Mouse (Mus musculus): Measurements from ENCODE around the gene Kcnh6.
"Not testable (repeated sequence)": the region's sequence is repeated elsewhere in the genome, so short reads cannot be mapped to it uniquely, and the experiment has no call there.

DNA sequence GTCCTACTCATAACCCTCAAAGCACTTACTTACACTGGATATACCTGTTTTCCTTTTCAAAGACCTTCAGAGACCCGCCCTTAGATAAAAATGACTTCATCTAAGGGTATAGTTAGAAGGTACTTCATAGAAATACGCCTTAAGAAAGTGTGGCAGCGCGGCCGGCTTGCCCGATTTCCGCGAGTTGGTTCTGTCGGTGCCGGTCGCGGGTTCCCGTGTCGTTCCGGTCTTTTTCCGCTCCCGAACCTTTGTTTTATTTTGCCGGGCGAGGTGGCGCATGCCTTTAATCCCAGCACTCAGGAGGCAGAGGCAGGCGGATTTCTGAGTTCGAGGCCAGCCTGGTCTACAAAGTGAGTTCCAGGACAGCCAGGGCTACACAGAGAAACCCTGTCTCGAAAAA, 58.7 kb downstream of the Kcnh6 start:
- not testable (repeated sequence) for TF ChIP-seq CTCF, POLR2A (IDR thresholded peaks at IDR 0.05; ENCODE audit: insufficient read depth, low read depth, low read length)

Data from olfactory bulb, adult 2 months (tissue).